Mouse (Mus musculus) forelimb bud, embryonic 11.5 days (tissue): ENCODE data around the gene Rad9a.

ENCODE experiments used
- DNase-seq: peaks from one replicate; pipeline ENCODE4 v3.0.0-alpha.2; 2012; ENCODE audit warnings: low read depth, low spot score

The Rad9a gene

DNA sequence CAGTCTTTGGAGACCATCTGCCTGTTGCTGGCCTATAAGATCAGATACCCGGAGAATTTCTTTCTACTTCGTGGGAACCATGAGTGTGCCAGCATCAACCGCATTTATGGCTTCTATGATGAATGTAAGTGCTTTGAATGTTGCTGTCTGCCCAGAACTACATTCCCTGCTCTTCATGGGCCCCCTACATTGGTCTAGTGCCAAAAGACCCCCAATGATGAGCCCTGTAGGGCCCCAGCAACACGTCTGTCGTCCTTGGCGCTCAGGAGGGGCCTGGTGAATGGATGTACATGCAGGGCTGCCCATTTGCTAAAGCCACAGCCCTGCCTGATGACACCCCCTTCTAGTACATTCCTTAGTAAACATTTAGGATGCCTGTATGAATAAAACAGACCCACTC lies 8.3 kb downstream of the Rad9a start:
- no peak for DNase-seq

- DNase-seq, result no peak
These were observed 9.0 kb downstream of the Rad9a start for GRCm38 (mm10) chr19:4192251-4192985.

- DNase-seq, result peak; percentile 93
These were observed 9.8 kb downstream of the Rad9a start, which contains the start of gene Ppp1ca for GRCm38 (mm10) chr19:4191528-4192250. Gene Ppp1ca (plus strand): TSS chr19:4192065.

GRCm38 (mm10) chr19:4190831-4191334 lies 10.6 kb downstream of the Rad9a start, which contains the start of gene Tbc1d10c:
Gene Tbc1d10c (minus strand): TSS chr19:4191284.
- DNase-seq, result no peak

GRCm38 (mm10) chr19:4189051-4189620 lies 12.3 kb downstream of the Rad9a start:
- no peak for DNase-seq

DNA sequence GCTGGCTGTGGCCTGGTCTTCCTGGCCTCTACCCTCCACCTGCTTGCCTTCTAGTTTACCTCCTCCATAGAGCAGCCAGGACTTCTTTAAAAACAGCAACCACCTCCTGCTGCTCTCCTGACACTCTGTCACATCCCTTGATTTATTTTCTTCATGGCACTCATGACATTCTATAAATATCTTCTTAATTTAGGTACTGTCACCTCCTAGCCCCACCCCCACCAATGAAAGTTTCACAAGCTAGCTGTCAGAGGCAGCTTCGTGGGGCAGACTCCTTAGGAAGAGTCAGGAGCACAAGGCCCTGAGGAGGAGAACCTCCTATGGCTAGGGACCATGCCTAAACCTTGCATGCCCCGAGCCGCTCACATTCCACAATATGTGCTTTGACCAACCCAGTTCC lies 14.2 kb downstream of the Rad9a start:
- no peak for DNase-seq

DNA sequence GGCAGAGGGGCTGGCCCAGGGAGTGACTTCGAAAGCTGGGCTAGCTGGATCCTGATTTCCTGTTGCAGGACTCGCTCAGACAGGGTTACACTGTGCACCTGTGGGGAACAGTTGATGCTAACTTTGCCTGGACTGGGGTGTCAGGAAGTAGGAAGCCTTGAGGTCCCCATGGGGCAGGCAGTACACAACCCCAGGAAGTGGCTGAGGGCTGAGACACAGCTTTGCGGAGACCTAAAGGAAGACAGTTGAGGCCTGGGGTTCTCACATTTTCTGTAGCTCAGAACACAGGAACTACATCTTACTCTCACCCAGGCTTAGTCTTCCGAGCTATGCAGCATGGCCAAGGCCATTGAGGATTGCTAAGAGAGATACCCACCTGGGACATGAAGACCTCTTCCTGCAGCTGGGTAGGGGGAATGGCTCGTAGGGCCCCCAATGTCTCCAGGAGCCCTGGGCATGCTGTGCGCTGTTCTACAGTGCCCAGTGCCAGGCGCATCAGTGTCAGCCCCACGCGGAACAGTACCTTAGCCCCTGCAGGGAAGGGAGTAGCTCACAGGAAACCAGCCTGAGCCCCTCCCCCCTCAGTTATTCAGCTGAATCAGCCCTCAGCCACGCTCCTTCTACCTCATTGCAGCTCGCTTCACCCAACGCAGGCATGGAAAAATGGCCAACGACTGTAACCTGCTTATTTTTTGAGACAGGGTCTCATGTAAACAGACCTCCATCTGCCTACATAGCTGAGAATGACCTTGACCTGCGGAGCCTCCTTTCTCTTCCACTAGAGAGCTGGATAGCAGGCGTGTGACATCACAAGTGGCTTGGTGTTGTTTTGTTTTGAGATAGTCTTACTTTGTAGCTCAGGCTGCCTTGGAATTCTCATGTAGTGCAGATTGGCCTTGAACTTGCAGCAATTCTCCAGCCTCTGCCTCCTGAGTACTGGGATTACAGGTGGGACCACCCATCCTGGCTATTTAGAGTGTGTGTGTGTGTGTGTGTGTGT lies 16.2 kb downstream of the Rad9a start:
- DNase-seq, result no peak

DNA sequence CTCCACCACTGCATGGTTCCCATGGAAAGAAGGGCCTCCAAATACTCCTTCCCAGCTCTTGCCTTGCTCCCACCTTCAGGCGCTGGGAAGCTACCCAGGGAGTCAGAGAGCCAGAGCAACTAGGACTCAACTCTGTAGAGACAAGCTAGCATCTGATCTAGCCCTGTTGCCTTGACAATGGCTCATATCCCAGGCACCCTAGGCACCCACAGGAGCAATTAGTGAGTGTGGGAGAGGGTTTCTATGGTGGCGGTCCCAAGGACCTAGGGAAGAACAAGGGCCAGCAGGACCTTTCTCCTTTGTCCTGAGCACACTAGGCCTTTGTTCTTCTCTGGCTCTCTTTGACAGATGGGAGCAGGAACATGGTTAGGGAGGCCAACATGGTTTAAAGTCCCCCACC lies 17.8 kb downstream of the Rad9a start:
- DNase-seq, result no peak

DNA sequence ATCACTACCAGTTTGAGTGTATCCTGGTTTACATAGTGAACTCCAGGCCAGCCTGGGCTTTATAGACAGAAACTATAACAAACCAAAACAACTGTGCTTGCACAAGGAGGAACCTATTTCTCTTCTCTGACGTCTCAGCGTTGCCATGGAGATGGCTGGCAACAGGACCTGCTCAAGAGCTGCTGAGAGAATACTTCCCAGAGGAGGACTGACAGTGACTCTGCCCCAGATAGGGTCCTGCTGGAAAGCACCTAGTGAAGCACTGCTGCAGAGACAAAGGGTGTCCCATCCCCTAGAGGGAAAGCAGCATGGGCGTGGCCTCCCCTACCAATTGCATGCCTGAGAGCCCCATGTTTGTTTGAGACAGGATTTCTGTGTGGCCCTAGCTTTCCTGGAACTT lies 19.6 kb downstream of the Rad9a start:
- no peak for DNase-seq

- no peak for DNase-seq
These were observed 21.1 kb downstream of the Rad9a start for GRCm38 (mm10) chr19:4180411-4180810.

DNA sequence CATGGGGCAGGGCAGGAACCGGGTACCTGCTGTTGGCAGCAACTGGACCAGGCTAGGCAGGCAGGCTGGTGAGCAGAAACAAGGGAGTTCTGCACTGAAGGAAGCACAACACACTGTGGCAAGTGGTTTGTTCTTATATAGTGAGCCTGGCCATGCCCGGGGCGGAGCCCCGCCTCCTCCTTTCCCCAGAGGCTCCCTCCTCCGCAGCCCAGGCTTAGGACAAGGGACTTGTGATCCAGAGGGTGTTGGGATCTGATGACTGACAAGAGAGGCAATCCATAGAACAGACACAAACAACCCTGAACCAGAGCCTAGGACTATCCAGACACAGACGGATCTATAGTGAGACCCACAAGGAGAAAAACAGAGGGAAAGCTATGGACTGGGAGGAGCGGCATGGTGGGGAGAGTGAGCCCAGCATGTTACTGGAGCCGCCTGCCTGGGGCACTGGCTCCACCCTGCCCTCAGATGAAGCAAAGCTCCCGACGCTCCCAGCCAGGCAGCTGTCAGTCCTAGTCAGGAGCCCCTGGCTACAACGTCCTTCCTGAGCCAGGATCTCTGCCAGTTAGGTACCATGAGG lies 26.0 kb downstream of the Rad9a start, which contains the start of gene Carns1:
Gene Carns1 (minus strand): TSS at position 112 of the 580 bp plus-strand sequence.
- DNase-seq, result no peak

GRCm38 (mm10) chr19:4172925-4173324 lies 28.5 kb downstream of the Rad9a start:
- no peak for DNase-seq

GRCm38 (mm10) chr19:4171393-4172290 lies 29.8 kb downstream of the Rad9a start:
- no peak for DNase-seq

DNA sequence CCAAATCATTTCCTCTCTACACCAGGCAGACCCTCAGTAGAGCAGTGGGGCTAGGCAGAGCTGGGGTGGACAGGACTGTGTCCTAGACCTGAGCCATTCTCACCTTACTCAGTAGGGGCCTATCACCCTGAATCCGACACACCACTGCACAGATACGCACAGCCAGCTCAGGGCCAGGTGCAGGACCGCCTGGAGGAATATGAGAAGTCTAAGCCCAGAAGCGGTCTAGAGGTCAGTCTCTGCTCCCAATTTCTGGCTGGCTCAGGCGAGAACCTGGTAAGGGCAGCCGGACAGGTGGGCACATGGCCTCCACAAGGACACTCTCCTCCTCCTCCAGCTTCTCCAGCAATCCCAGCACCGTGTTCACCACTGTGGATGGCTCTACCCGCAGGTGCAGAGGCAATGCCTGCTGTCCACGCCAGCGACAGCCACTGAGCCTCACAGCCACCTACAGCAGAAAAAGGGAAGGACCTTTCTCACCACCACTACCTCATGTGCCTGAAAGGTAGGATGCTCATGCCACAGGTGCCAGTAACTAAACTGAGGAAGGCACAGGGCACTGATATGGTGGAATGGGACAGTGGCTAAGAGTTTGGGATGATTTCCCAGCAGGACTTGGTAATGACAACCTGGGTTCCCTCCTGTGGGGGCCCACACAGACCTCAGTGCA lies 30.6 kb downstream of the Rad9a start:
- DNase-seq, result no peak

GRCm38 (mm10) chr19:4169810-4170209 lies 31.7 kb downstream of the Rad9a start:
- no peak for DNase-seq

GRCm38 (mm10) chr19:4169378-4169784 lies 32.1 kb downstream of the Rad9a start:
- DNase-seq, result peak; percentile 98

- DNase-seq, result no peak
These were observed 34.6 kb downstream of the Rad9a start for GRCm38 (mm10) chr19:4166678-4167476.

DNA sequence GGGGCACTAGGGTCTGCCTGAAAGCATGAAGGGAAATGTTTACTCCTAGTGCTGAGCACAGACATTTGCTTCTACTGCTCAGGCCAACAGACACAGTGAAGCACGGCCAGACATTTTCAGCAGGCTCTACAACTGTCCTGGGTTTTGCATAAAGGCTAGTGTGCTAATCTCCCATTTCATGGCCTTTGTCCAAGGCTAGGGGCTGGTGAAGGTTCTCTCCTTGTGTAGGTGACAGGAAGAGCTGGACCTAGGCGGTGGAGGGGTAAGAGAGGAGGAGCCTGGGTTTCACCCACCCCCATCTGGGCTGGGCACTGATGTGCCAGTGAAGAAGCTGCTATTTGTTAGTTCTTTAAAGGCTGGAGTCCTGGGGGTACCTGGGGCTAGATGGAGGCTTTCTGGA lies 36.7 kb downstream of the Rad9a start:
- no peak for DNase-seq
